Mouse (Mus musculus): ENCODE results near the gene Use1.

DNA sequence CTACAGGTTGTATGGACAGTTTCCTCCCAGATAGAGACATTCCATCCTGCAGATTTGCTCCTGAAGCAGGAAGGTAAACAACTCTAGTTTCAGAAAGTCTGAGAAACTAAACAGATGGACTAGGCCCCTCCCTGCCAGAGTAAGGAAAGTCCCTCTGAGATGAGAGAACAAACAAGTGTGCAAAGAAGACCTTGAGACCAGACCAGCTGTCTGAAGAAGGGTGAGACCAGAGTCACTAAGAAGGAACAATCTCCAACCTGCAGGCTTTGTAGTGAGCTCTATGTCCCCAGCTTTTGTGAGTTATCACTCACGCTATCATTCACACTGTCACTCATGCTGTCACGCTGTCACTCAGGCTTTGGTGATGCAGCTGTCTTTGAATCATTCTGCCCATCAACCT lies 25.0 kb downstream of the Use1 start:
- TF ChIP-seq POLR2A (IDR thresholded peaks at IDR 0.05; ENCODE audit: insufficient read length, low read depth) = no peak
- TF ChIP-seq USF1 (IDR thresholded peaks at IDR 0.05; ENCODE audit: low read depth) = no peak
- TF ChIP-seq TCF3 (IDR thresholded peaks at IDR 0.05; ENCODE audit: insufficient read length, low read depth) = no peak
- no peak for TF ChIP-seq MAX (IDR thresholded peaks at IDR 0.05; ENCODE audit: low read depth)
- TF ChIP-seq E2F4 (IDR thresholded peaks at IDR 0.05; ENCODE audit: insufficient read depth) = no peak
- no peak for TF ChIP-seq SRF (IDR thresholded peaks at IDR 0.05; ENCODE audit: control insufficient read depth, insufficient read length, low read depth)
- TF ChIP-seq CEBPB (IDR thresholded peaks at IDR 0.05; ENCODE audit: insufficient read depth, poor library complexity, severe bottlenecking) = no peak
- TF ChIP-seq POLR2AphosphoS2 (IDR thresholded peaks at IDR 0.05; ENCODE audit: insufficient read length, low read depth) = no peak
- no peak for TF ChIP-seq MYOG (IDR thresholded peaks at IDR 0.05; ENCODE audit: control insufficient read depth in 1 of 3, insufficient read depth in 1 of 3, insufficient read length in 2 of 3, low read depth in 2 of 3)

Measured in myocyte (in vitro differentiated cells).